14 mouse cellular contexts compared by ENCODE assay signal in genomic region chr13:97778698-97779194, GRCm38 (mm10). TPM values are rescaled to one million over a fixed set of nuclear protein-coding genes. Genes with fewer than 3 reads are reported as not detected.
DNase-seq lines count a peak whose midpoint lies in the region; ATAC-seq and TF ChIP-seq lines count a peak whose summit lies in the region.
"Had no signal": no experiment of that assay in that cellular context is flagged by ENCODE, and none has a peak within 500 bp of the region (broad histone marks: within the 10 kb centered on the region; RNA-seq: fewer than 3 reads in every experiment).

No protein-coding gene starts in this region.

- no peaks in the 10 kb centered on the region for H3K36me3 ChIP-seq in liver, embryonic 14.5 days (replicated peaks; ENCODE audit: control insufficient read depth, insufficient read depth, low read depth)
- H3K36me3 ChIP-seq: heart, embryonic 10.5 days; neural tube, embryonic 12.5 days had no signal

- peak; percentile 93 for TF ChIP-seq EP300 in liver, embryonic 14.5 days (IDR thresholded peaks at IDR 0.05; ENCODE audit: low read depth)

- peaks cover 60 to 61% of the 10 kb centered on the region in 2 experiments for H3K4me1 ChIP-seq in liver, embryonic 14.5 days (replicated peaks; ENCODE audit: control insufficient read depth in 2 of 2, insufficient read depth in 2 of 2, low read length in 1 of 2)

- peak overlapping the region; percentile 14 to 46 for H3K4me3 ChIP-seq in liver, embryonic 14.5 days (ENCODE audit: insufficient read depth in 1 of 2, low read depth in 2 of 2, low read length in 2 of 2)
- H3K4me3 ChIP-seq: heart, embryonic 10.5 days; neural tube, embryonic 12.5 days had no signal

- DNase-seq in heart, postnatal 4 days = peak; percentile 9
- DNase-seq in heart, adult 9 months (ENCODE audit: low spot score in 2 of 2) = no peak
- peak; percentile 17 for DNase-seq in 3T3-L1 (ENCODE audit: low read depth, low spot score)
- DNase-seq in c-Kit-positive CD71-positive TER-119-negative erythroid progenitor cells, embryonic 14.5 days (ENCODE audit: low read depth) = peak; percentile 62
- DNase-seq in liver, embryonic 14.5 days (ENCODE audit: low read depth in 3 of 3, low spot score in 3 of 3) = peak; percentile 86 to 92 (median 87)
- no peak for DNase-seq in adipocyte (ENCODE audit: low spot score)
- no peak for DNase-seq in thymus, postnatal 14 days
- DNase-seq in urinary bladder, postnatal 4 days (ENCODE audit: low spot score in 2 of 2) = no peak
- DNase-seq: adrenal gland, postnatal 36 days; embryo, embryonic 11 days; kidney, postnatal 36 days; lung, postnatal 10 days had no signal

- ATAC-seq in liver, embryonic 14.5 days (ENCODE audit: insufficient read depth) = peak; percentile 94

- peak; percentile 28; the same call in 1 of the 2 replicates for TF ChIP-seq CTCF in liver, embryonic 14.5 days (IDR thresholded peaks at IDR 0.05; ENCODE audit: low read depth)

- peak overlapping the region; percentile 81 for H3K4me2 ChIP-seq in liver, embryonic 14.5 days (ENCODE audit: low read depth)
- H3K4me2 ChIP-seq: neural tube, embryonic 12.5 days had no signal

- peak overlapping the region; percentile 64 for H3K9ac ChIP-seq in liver, embryonic 14.5 days (replicated peaks)
- H3K9ac ChIP-seq: neural tube, embryonic 12.5 days had no signal

- H3K27me3 ChIP-seq in liver, embryonic 14.5 days (ENCODE audit: control insufficient read depth, insufficient read depth, low read length) = no peaks in the 10 kb centered on the region
- H3K27me3 ChIP-seq: neural tube, embryonic 12.5 days had no signal

- 11% methylated on average over 5 of the region's 5 CpGs for WGBS in liver, embryonic 14.5 days (ENCODE audit: insufficient replicate concordance)

- no peaks in the 10 kb centered on the region for H3K9me3 ChIP-seq in liver, embryonic 14.5 days (ENCODE audit: control insufficient read depth, low read length)
- H3K9me3 ChIP-seq: heart, embryonic 10.5 days; neural tube, embryonic 12.5 days had no signal

- peak overlapping the region; percentile 100 for H3K27ac ChIP-seq in liver, embryonic 14.5 days
- H3K27ac ChIP-seq: heart, embryonic 10.5 days; neural tube, embryonic 12.5 days had no signal

RNA-seq across cellular contexts. Expression of gene Gm10260, which starts 18.3 kb away (rescaled TPM):
- 100 to 1,000 TPM; 169 to 186 TPM for total RNA-seq in heart, postnatal 4 days (2021)
- polyA plus RNA-seq in liver, embryonic 14.5 days (2012; rRNA removed) = 3.7 and 29.6 TPM in 2 replicates
- 0.99 and 2.3 TPM in 2 replicates for polyA plus RNA-seq in liver, embryonic 14.5 days (2014; fragmentation: Nextera tagmentation; extraction: Ambion mirVana)

Comparison
In these comparisons a context has a peak if more than half of its experiments do, and no peak if none do; other contexts are left out.
1. DNase-seq: peak in heart, postnatal 4 days (single experiment), 3T3-L1 (single experiment), c-Kit-positive CD71-positive TER-119-negative erythroid progenitor cells, embryonic 14.5 days (single experiment) and liver, embryonic 14.5 days (3 of 3); none in heart, adult 9 months (0 of 2), adipocyte (single experiment), thymus, postnatal 14 days (single experiment) and urinary bladder, postnatal 4 days (0 of 2).